Mouse (Mus musculus) frontal cortex, postnatal 14 days (tissue): ENCODE results near the gene 1110051M20Rik.
"Not testable (repeated sequence)": the region's sequence is repeated elsewhere in the genome, so short reads cannot be mapped to it uniquely, and the experiment has no call there.

ENCODE experiments used
- DNase-seq, 2 experiments: peaks; one replicate each; pipeline ENCODE4 v3.0.0; 2022; ENCODE audit warnings: low spot score in 2 of 2

The 1110051M20Rik gene

GRCm38 (mm10) chr2:91444286-91444892 is at the start of gene 1110051M20Rik:
Gene 1110051M20Rik, minus strand, starts transcription at chr2:91444704.
- DNase-seq, result peak; percentile 78 to 81

- no peak for DNase-seq
These were observed 49.5 kb upstream of the 1110051M20Rik start for GRCm38 (mm10) chr2:91493981-91494380.

DNA sequence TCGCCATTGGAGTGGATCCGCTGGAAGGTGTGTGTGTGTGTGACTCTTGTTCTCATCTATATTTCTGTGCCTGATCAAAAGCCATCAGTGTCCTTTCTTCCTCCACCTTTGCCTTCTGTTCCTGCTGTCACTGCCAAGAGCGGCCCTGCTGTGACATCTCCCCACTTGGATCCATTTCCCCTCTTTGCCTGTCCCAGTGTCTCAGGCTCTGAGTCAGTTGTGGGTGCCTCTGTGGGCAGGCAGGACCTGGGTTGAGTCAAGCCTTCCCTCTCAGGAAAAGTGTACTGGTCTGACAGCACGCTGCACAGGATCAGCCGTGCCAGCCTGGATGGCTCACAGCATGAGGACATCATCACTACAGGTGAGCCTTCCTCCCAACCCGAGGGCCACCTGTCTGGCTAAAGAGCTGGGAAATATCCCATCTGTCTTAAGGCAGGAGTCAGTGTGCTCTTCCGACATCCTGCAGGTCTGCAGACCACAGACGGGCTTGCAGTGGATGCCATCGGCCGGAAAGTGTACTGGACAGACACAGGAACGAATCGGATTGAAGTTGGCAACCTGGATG is 47.6 kb upstream of the 1110051M20Rik start:
- DNase-seq, result no peak

- not testable (repeated sequence) for DNase-seq
These were observed 42.8 kb upstream of the 1110051M20Rik start for GRCm38 (mm10) chr2:91487295-91487694.

DNA sequence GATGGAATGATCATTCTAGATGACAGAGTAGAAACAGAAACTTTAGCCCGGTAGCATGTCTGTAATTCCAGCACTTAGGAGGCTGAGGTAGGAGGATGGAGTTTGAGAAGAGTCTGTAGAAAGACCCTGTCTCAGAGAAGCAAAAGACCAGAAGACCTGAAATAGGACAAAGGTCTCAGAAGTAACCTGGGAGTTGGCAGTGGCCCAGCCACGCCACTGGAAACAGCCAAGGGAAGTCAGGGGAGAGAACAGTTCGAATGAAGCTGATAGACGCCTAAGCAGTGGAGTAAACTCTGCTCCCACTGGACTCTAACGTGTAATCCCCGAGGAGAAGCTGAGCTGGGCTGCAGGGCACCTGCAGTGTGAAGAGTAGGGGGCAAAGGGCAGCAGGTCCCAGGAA is 40.8 kb upstream of the 1110051M20Rik start:
- DNase-seq, result no peak

DNA sequence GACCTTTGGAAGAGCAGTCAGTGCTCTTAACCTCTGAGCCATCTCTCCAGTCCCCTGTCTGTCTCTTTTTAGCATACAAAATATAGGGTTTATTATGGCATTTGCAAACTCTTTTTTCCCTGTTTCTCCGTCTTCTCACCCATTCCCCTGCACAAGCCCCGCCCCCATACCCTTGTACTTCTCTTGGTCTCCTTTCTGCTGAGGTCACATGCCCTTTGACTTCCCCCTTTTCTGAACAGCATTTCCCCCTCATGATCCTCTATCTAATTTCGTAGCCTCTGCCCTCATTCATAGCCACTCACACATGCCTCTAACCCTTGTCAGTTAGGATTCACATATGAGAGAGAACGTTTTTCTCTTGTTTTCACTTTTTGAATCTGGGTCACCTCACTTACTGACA is 40.2 kb upstream of the 1110051M20Rik start:
- DNase-seq, result no peak

DNA sequence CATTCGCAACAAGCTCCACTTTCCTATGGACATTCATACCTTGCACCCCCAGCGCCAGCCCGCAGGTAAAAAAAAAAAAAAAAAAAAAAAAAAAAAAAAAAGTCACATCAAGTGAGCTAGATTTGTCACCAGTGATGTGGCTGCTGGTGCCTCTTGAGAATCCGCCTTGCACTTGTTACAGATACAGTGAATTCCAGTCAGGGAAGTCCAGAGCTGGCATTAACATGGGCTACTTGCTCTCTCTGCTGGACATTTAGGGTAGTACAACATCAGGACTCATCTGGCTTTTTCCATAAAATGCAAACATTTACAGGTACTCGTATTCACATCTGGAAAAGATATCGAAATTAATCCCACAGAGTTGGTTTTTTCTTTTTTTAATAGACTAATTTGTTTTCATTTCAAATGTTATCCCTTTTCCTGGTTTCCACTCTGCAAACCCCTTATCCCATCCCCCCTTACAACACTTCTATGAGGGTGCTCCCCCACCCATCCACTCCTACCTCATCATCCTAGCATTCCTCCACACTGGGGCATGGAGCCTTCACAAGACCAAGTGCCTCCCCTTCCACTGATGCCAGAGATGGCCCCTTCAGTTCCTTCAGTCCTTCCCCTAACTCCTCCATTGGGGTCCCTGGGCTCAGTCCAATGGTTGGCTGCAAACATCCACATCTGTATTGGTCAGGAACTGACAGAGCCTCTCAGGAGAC is 36.5 kb upstream of the 1110051M20Rik start:
- DNase-seq, result peak in 1 of 2 experiments; percentile 47

- DNase-seq, result no peak
These were observed 35.9 kb upstream of the 1110051M20Rik start for GRCm38 (mm10) chr2:91480399-91480801.

DNA sequence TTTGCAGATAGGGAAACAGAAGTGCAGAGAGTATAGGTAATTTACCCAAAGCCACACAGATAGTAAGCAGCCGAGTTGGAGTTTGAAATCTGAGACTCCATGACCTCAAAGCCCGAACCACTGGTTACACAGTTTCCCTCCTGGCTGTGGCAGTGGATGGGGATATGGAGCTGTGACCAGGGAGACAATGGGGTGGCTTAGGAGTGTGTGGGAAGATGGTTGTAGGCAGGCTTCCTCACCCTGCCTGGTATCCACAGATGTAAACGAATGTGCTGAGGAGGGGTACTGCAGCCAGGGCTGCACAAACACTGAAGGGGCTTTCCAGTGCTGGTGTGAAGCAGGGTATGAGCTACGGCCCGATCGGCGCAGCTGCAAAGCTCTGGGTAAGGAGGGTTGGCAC is 32.3 kb upstream of the 1110051M20Rik start:
- DNase-seq, result no peak

- no peak for DNase-seq
These were observed 31.8 kb upstream of the 1110051M20Rik start for GRCm38 (mm10) chr2:91476251-91476661.

DNA sequence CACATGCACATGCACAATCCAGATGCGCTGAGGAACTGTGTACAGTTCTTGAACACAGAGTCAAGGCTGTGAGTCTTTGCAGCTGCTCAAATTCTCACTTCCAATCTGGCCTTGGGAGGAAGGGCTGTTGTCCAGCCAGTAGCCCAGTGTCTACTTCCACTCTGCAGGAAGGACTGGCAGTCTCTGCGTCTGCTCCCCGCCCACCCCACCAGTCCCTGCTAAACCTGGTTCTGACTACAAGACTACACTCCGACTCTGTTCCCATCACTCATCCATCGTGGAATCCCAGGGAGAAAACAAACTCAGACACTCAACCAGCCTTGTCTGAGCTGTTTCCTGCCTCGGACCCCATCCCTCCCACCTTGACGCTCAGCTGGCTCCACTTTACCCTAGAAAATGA is 31.3 kb upstream of the 1110051M20Rik start:
- no peak for DNase-seq

DNA sequence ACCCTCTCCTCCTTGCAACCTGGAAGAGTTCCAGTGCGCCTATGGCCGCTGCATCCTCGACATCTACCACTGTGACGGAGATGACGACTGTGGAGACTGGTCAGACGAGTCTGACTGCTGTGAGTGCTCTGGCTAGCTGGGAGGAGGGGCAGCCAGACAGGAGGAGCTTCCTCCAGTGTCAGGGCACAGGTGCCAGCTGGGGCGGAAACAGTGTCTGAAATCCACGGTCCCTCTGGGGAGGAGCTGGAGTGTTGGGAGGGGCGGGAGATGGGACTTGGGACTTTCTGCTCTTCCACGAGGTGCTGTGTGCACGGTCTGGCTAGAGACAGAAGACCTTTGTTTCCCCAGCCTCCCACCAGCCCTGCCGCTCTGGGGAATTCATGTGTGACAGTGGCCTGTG is 29.9 kb upstream of the 1110051M20Rik start:
- no peak for DNase-seq

DNA sequence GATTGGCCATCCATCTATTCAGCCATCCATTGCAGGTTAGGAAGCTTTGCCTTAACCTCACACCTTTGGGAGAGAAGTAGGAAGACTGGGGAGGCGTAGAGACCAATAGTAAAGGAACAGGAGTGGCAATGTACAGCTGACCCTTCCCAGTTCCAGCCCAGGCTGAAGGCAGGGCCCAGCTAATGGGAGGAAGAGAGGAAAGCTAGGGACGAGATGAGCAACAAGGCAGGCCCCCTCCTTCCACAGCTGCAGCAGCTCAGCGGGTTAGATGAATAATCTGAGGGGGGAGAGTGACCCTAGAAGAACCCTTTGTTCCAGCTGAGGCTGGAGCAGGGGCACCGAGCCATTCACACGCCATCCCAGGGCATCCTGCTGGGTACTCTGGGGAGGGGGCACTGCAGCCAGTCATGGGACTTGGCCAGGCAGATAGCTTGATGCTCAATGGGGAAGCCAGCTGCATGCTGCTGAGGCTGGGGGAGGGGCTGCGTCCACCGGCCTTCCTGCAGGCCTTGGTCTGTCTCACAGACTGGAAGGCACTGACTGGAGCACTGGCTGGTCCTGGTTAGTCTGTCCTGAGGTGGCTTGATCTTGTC is 25.6 kb upstream of the 1110051M20Rik start:
- DNase-seq, result peak; percentile 45 to 55

DNA sequence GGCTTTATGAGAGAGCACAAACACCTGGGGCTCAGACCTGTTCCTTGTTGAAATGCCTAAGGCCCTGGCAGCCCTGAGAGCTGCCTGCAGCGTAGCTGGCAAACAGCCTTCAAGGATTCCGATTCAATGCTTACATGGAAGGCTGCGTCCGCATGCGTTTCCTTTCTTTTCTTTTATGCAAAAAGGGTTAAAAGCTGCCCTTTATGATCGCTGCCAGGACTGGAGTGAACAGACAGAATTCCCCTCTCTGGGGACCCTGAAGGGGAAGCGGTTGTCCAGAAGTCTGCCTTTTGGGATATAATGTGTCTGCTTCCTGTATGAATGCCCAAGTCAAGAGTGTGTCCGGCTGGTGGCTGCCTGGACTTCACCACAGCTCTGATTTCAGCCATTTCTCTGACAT is 23.1 kb upstream of the 1110051M20Rik start:
- DNase-seq, result no peak

DNA sequence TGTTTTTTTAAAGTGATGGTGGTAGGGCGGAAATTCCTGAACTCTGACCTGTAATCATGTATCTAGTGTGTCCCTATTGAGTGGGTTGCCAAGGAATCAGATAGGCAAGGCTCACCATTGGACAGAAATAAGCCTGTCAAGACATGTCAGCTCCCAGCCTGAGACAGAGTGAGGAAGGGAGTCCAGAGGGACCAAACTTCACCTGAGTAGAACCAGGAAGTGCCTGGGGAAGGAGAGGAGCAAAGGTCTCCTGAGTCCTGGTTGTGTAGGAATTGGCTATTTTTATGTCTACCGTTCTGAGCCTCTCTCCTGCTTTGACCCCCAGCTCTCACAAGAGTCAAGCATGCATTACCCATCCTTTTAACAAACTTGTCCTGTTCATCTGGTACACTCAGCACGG is 21.4 kb upstream of the 1110051M20Rik start:
- no peak for DNase-seq

GRCm38 (mm10) chr2:91462681-91463080 is 18.2 kb upstream of the 1110051M20Rik start:
- no peak for DNase-seq

GRCm38 (mm10) chr2:91462196-91462595 is 17.7 kb upstream of the 1110051M20Rik start:
- no peak for DNase-seq

DNA sequence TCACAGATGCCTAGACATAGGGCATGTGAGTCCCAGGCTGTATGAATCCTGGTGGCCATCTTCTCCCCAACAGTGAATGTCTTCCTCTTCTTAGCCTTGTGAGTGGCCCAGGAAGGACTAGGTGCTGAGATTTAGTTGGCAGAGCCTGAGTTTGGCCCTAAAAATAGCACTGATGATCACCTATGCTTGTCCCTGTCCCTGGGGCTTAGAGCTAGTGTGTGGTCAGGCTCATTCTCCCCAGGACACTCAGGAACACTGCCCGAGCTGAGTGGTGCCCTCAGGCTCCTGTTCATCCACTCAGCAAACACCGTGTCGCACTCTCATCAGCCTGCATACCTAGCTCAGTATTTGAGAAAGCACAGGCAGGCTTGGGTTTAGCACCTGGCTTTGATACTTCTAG is 16.8 kb upstream of the 1110051M20Rik start:
- no peak for DNase-seq

DNA sequence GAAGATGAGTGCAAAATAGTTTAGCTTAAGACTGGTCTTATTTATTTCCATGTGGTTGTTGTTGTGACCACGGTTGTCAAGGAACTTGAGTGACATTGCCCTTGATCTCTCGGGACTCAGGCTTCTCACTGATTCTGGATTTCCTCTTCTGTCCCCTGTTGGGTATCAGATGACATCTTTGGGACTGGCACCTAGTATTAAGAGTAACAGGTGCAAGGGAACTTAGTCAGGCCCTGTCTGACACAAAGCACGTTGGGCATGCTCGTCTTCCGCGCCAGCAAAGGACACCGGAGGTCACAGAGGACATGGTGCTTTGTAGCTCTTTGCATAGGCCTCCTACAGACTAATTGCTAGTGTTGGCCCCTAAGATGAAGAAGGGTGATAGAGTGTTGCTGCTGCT is 16.3 kb upstream of the 1110051M20Rik start:
- DNase-seq, result no peak

- DNase-seq, result no peak
These were observed 15.6 kb upstream of the 1110051M20Rik start for GRCm38 (mm10) chr2:91460076-91460475.

DNA sequence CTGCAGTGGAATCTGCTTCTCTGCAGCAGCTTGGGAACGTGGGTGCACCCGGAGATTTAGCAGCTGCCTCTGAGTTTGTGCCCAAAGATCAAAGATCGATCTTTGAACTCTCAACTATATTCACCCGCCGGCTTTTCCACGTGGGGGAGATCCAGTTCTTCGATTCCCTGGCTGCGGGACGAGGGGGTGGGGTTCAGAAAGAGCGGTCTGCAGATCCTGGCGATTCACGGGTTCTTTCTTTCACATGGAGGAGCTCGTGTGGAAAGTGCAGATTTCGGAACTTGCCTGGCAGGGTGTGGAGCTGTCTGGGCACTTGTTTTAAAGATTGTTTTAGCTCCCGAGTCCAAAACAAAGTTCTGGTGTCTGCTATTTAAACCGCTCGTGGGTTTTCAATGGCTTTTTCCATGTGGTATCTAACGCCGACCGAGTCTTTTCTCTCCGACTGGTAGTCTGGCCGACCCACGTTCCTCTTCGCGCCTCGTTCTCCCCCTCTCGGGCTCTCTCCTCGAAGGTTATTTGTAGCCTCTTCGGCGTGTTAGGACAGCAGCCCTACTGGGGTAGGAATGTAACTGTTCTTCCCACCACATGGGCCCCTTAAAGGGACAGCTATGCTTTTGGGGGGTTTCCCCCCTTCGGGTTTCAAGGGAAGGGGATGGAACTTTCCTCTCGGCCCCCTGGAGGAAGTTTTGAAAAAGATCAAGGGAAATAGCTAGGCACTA is 14.3 kb upstream of the 1110051M20Rik start:
- DNase-seq, result peak in 1 of 2 experiments; percentile 36

- DNase-seq, result no peak
These were observed 13.8 kb upstream of the 1110051M20Rik start for GRCm38 (mm10) chr2:91458252-91458672.
